Mouse (Mus musculus) brain, embryonic 14.5 days (tissue): ENCODE measurements around the gene Sms. TPM values are rescaled to one million over a fixed set of nuclear protein-coding genes. Genes with fewer than 3 reads are reported as not detected.

Source experiments
- DNase-seq: peaks from one replicate; pipeline ENCODE4 v3.0.0-alpha.2; 2011; ENCODE audit warnings: low read depth
- CTCF ChIP-seq: fragments of 200-500 bp; IDR thresholded peaks from 2 replicates; pipeline ENCODE4 v1.5.1; 2012; ENCODE audit warnings: inconsistent platforms, mild to moderate bottlenecking, moderate library complexity, borderline replicate concordance; ENCODE audit not compliant: insufficient read depth, insufficient read length; ENCODE audit errors: extremely low read depth
- POLR2A ChIP-seq: fragments of 200-500 bp; IDR thresholded peaks from 2 replicates; pipeline ENCODE4 v1.6.1; 2012; ENCODE audit warnings: mild to moderate bottlenecking, inconsistent platforms, borderline replicate concordance; ENCODE audit not compliant: poor library complexity, insufficient read depth, insufficient read length, severe bottlenecking; ENCODE audit errors: extremely low read depth
- polyA plus RNA-seq: library from polyadenylated mRNA; depleted of rRNA; stranded (reverse); fragments of >200 nt; gene quantifications from 2 replicates; pipeline ENCODE4 v1.2.3, GENCODE M21; 2012

Gene Sms
- polyA plus RNA-seq, 1 experiment, result 108 TPM

- no peak for DNase-seq
These were observed 9.2 kb downstream of the Sms start for GRCm38 (mm10) chrX:157482842-157483241.

GRCm38 (mm10) chrX:157481860-157482259 lies 10.2 kb downstream of the Sms start:
- TF ChIP-seq CTCF (no peak), POLR2A (no peak)
- DNase-seq, result no peak

More at GRCm38 (mm10) chrX:157482842-157483241, 9.2 kb downstream of the Sms start:
- TF ChIP-seq POLR2A (no peak), CTCF (no peak)

- TF ChIP-seq POLR2A (no peak), CTCF (no peak)
- no peak for DNase-seq
These were observed 14.8 kb downstream of the Sms start for GRCm38 (mm10) chrX:157477328-157477727.

GRCm38 (mm10) chrX:157476153-157476810 lies 15.8 kb downstream of the Sms start:
- TF ChIP-seq CTCF (no peak), POLR2A (no peak)
- no peak for DNase-seq

DNA sequence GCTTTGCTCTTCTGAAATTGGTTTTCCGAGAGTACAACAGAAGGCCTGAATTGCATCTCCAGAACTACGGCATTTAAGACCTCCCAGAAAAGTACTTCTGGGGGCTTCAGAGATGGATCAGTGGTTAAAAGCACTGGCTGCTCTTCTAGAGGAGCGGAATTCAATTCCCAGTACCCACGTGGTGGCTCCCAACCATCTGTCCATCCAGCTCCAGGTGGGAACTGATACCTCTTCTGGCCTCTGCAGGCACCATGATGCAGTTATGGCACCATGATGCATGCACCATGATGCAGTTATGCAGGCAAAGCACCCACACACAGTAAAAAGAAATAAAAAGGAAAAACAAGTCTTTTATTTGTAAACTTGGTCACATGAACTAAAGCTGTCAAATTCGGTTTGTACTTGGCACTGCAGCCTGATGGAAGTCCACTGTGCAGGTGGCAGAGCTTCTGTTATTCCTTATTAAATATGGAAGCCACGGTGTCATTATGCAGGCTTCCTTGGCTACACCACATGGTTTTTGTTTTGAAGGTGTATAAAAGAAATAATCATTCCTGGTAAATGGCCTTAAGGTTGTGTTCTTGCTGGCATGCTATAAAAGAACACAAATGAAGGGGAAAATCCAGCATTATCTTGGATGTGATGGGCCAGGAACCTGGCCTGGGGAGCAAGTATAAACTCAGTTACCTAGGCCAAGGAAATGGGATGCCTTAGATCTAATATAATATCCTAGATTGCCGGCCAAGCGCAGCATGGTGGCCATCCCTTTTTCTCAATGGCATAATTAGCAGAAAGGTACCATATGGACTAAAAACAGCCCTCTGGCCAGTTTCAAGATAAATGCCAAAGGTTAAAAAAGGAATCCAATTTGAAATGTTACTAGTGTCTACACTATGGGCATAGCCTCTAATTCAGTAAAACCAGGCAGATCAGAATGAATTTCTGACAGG lies 20.1 kb downstream of the Sms start:
- TF ChIP-seq CTCF (no peak), POLR2A (no peak)
- peak; percentile 13 for DNase-seq

DNA sequence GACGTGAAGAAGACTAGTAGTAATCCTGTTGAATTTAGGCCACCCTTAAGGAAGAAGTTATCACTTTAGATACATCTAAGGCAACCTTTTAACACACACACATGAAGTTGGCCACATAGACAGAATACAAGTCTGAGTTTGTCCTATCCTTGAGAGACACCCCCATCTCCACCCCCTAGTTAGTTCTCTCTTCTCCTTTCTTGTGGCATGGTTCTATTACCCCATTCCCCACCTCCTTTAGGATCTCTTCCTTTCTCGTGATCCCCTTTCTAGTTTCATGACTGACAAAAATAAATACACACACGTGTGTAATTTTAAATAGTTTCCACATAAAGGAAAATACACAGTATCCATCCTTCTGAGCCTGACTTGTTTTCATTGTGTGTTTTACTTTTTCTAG lies 23.3 kb downstream of the Sms start:
- no peak for DNase-seq
- TF ChIP-seq CTCF (no peak), POLR2A (no peak)

- TF ChIP-seq POLR2A, result no peak
- DNase-seq, result no peak
These were observed 24.0 kb downstream of the Sms start for GRCm38 (mm10) chrX:157468055-157468454.

- TF ChIP-seq CTCF (no peak), POLR2A (no peak)
- DNase-seq, result no peak
These were observed 26.1 kb downstream of the Sms start for GRCm38 (mm10) chrX:157465949-157466348.

GRCm38 (mm10) chrX:157462716-157463115 lies 29.4 kb downstream of the Sms start:
- peak; percentile 44 for DNase-seq
- TF ChIP-seq CTCF (no peak), POLR2A (no peak)

DNA sequence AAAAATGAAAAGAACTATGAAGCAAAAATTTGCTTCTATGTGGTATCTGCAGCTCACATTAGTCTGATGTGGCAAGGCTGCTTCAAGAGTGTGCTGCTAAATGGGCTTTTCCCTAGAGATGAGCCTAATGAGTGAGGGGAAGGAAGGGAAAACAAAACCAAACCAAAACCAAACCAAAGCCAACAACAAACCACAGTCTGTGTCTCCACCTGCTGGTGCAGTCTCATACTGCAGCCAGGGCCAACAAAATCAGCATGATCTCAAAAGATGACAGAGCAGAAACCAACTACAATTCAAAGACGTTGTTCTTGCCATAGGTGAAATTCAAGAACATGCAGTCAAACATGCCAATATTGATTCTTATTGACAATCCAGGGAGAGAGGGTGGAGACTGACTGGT lies 37.7 kb downstream of the Sms start:
- peak; percentile 59 for DNase-seq
- TF ChIP-seq POLR2A (no peak), CTCF (peak; percentile 70; the same call in 1 of the 2 replicates)

DNA sequence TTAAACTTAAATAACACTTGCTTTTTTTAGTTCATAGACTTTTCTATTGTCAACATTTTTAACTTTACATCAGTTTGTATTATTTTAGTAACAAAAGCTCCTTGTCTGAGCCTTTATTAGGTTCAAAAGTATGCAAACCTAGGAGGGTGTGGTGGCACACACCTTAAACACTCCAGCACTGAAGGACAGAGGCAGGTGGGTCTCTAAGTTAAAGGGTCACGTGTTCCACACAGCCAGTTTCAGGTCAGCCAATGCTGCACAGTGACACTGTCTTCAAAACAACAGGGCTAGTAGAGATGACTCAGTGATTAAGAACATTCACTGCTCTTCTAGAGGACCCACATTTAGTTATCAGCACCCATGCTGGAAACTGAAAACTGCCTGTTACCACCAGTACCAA lies 43.1 kb downstream of the Sms start:
- DNase-seq, result no peak
- no peak for TF ChIP-seq POLR2A
- no peak for TF ChIP-seq CTCF
